Mouse (Mus musculus) stomach, embryonic 14.5 days (tissue): ENCODE measurements around the gene Mesp1. TPM values are rescaled to one million over a fixed set of nuclear protein-coding genes. Genes with fewer than 3 reads are reported as not detected.

Experiments used
- ATAC-seq: fragments of 200-750 bp; cut with Nextera tagmentation; 2 replicates; pipeline ENCODE4 v1.8.0; 2017; ENCODE audit warnings: low read depth, moderate TSS enrichment; ENCODE audit not compliant: insufficient number of reproducible peaks, insufficient read depth, low FRiP score
- H3K27ac ChIP-seq: fragments of 300-500 bp; sonication (generic); 2 replicates; pipeline ENCODE4 v1.5.1; 2014; ENCODE audit warnings: mild to moderate bottlenecking, low read length, moderate library complexity, mixed read lengths
- H3K27me3 ChIP-seq: fragments of 300-500 bp; sonication (generic); 2 replicates; pipeline ENCODE4 v1.6.1; 2014; ENCODE audit warnings: low read length, control low read depth, mixed read lengths; ENCODE audit not compliant: control insufficient read depth, insufficient read depth
- H3K36me3 ChIP-seq: fragments of 300-500 bp; sonication (generic); 2 replicates; pipeline ENCODE4 v1.6.1; 2014; ENCODE audit warnings: mild to moderate bottlenecking, control low read depth, low read length, moderate library complexity, mixed read lengths; ENCODE audit not compliant: control insufficient read depth, insufficient read depth
- H3K4me1 ChIP-seq: fragments of 300-500 bp; sonication (generic); 2 replicates; pipeline ENCODE4 v1.6.1; 2014; ENCODE audit warnings: low read length, control low read depth, mixed read lengths; ENCODE audit not compliant: control insufficient read depth, insufficient read depth
- H3K4me2 ChIP-seq: fragments of 300-500 bp; sonication (generic); replicated peaks from 2 replicates; pipeline ENCODE4 v1.6.1; 2014; ENCODE audit warnings: low read depth, low read length, control low read depth
- H3K4me3 ChIP-seq: fragments of 300-500 bp; sonication (generic); 2 replicates; pipeline ENCODE4 v1.5.1; 2014; ENCODE audit warnings: low read depth, low read length, control low read depth
- H3K9ac ChIP-seq: fragments of 300-500 bp; sonication (generic); replicated peaks from 2 replicates; pipeline ENCODE4 v1.6.1; 2014; ENCODE audit warnings: low read depth, mild to moderate bottlenecking, control low read depth, low read length, moderate library complexity, mixed read lengths
- H3K9me3 ChIP-seq: fragments of 300-500 bp; sonication (generic); 2 replicates; pipeline ENCODE4 v1.6.1; 2016; ENCODE audit warnings: low read depth, low read length, control low read depth; ENCODE audit not compliant: control insufficient read depth
- WGBS: fragments of 180-500 bp; shearing (Covaris S2); extraction: QIAGEN DNeasy Blood & Tissue Kit; methylation state at CpG from one replicate; pipeline ENCODE4 v1.1.7; 2014; 5-methylcytosine and 5-hydroxymethylcytosine counted together
- polyA plus RNA-seq: library from polyadenylated mRNA; unstranded; fragments of >200 nt; fragmentation: Nextera tagmentation; extraction: Ambion mirVana; gene quantifications from 2 replicates; pipeline ENCODE4 v1.2.1, GENCODE M21; 2014

The Mesp1 gene
- not detected in 2 replicates for polyA plus RNA-seq

DNA sequence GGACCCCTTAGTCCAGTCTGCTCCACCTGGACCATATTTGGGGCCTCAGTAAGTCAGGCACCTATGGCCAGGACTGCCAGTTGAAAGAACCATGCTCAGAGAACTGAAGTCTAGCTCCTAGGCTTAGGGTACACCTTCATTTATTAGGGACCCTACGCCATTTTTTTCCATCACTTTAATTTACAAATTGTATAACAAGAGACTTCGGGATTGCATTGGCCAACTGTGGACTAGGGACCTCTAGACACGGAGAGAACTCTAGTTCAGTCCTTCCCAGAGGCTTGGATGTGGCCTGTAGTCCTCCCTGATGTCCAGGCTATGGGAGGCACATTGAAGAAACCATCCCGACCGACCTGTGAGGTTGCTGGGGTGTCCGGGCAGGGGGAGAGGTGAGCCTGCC, at the start of gene Mesp1:
Gene Mesp1 (minus strand): TSS at position 101 of the 400 bp plus-strand sequence.
- Histone ChIP-seq H3K9ac (peak within 1 kb of the TSS; percentile 18; the same call in 1 of the 2 replicates), H3K27ac (no peak within 1 kb of the TSS), H3K36me3 (no peaks in the 10 kb centered on the region), H3K9me3 (no peaks in the 10 kb centered on the region), H3K4me2 (peak within 1 kb of the TSS; percentile 82), H3K4me3 (peak within 1 kb of the TSS; percentile 39), H3K27me3 (peaks cover 28% of the 10 kb centered on the region), H3K4me1 (peaks cover 6% of the 10 kb centered on the region; the same call in 1 of the 2 replicates)
- ATAC-seq: no peak
- WGBS: 66% methylated on average over 6 of the region's 6 CpGs

DNA sequence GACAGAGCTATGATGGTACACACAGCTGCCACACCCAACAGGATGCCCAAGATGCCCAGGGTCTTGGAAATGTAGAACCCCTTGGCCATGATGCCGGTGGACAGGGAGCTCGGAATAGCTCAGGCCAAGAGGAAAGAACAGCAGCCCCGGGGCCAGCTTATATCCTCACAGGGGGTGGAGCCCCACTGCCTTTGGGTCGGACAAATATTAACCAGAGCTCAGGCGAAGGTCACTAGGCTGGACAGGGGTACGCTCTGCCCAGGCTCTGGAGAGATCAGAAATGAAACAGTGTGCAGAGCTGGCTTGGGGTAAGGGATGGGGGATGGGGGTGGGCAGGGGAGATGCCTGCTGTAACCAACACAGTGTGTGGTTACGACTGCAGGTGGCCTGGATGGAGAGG, 48.6 kb upstream of the Mesp1 start:
- Histone ChIP-seq H3K4me2 (no peak overlapping the region), H3K9me3 (no peaks in the 10 kb centered on the region), H3K4me3 (no peak overlapping the region), H3K27me3 (no peaks in the 10 kb centered on the region), H3K36me3 (no peaks in the 10 kb centered on the region), H3K4me1 (0 out of 2 replicates have a peak, but pooled peaks cover 10% of the 10 kb centered on the region), H3K27ac (no peak overlapping the region), H3K9ac (no peak overlapping the region)
- peak; percentile 53 for ATAC-seq
- WGBS: 53% methylated on average over 7 of the region's 7 CpGs

- Histone ChIP-seq H3K27me3 (no peaks in the 10 kb centered on the region), H3K9me3 (no peaks in the 10 kb centered on the region), H3K4me1 (no peaks in the 10 kb centered on the region), H3K4me3 (no peak overlapping the region), H3K27ac (no peak overlapping the region), H3K36me3 (no peaks in the 10 kb centered on the region; the same call in 1 of the 2 replicates), H3K9ac (no peak overlapping the region), H3K4me2 (no peak overlapping the region)
- ATAC-seq: no peak
- 56% methylated on average over 2 of the region's 2 CpGs for WGBS
These were observed 43.7 kb upstream of the Mesp1 start for GRCm38 (mm10) chr7:79837247-79837646.

- H3K4me3 ChIP-seq: no peak overlapping the region
- no peak overlapping the region for H3K9ac ChIP-seq
- no peaks in the 10 kb centered on the region; the same call in 1 of the 2 replicates for H3K36me3 ChIP-seq
- no peaks in the 10 kb centered on the region for H3K9me3 ChIP-seq
- H3K27me3 ChIP-seq: no peaks in the 10 kb centered on the region
- no peak overlapping the region for H3K27ac ChIP-seq
- H3K4me2 ChIP-seq: no peak overlapping the region
- no peak for ATAC-seq
- WGBS: 94% methylated on average over 6 of the region's 6 CpGs
- H3K4me1 ChIP-seq: no peaks in the 10 kb centered on the region
These were observed 41.6 kb upstream of the Mesp1 start for GRCm38 (mm10) chr7:79835196-79835595.

DNA sequence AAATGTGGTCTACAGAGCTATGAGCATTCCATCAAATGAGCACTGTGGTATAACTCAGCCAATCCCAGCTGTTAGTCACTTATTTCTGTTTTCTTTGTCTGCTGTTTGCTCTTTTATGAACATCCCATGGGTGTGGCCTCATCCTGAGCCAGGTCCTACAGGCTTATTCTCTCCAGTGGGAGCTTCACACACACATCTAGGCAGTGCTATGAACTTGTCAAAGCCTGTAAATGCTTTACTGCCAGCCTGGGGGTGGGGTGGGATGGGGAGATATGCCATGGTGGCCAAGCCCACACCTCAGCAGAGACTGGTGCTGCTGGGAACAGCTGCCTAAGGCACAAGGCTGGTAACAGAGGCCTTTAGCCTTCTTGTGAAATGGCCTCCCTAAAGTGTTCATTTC, 39.4 kb upstream of the Mesp1 start:
- Histone ChIP-seq H3K9ac (no peak overlapping the region), H3K4me2 (no peak overlapping the region), H3K27ac (no peak overlapping the region), H3K36me3 (no peaks in the 10 kb centered on the region; the same call in 1 of the 2 replicates), H3K27me3 (no peaks in the 10 kb centered on the region), H3K4me1 (no peaks in the 10 kb centered on the region), H3K9me3 (no peaks in the 10 kb centered on the region), H3K4me3 (no peak overlapping the region)
- peak; percentile 56; the same call in 1 of the 2 replicates for ATAC-seq

- no peak overlapping the region for H3K9ac ChIP-seq
- no peak for ATAC-seq
- no peaks in the 10 kb centered on the region for H3K4me1 ChIP-seq
- H3K4me3 ChIP-seq: no peak overlapping the region
- no peak overlapping the region for H3K4me2 ChIP-seq
- H3K9me3 ChIP-seq: no peaks in the 10 kb centered on the region
- H3K36me3 ChIP-seq: no peaks in the 10 kb centered on the region; the same call in 1 of the 2 replicates
- WGBS: 64% methylated on average over 6 of the region's 6 CpGs
- H3K27me3 ChIP-seq: no peaks in the 10 kb centered on the region
- no peak overlapping the region for H3K27ac ChIP-seq
These were observed 38.0 kb upstream of the Mesp1 start for GRCm38 (mm10) chr7:79831585-79831984.

- H3K27ac ChIP-seq: no peak overlapping the region
- H3K4me3 ChIP-seq: no peak overlapping the region
- no peaks in the 10 kb centered on the region for H3K27me3 ChIP-seq
- H3K9me3 ChIP-seq: no peaks in the 10 kb centered on the region
- no peak overlapping the region for H3K9ac ChIP-seq
- 54% methylated on average over 6 of the region's 6 CpGs for WGBS
- no peaks in the 10 kb centered on the region; the same call in 1 of the 2 replicates for H3K36me3 ChIP-seq
- no peak overlapping the region for H3K4me2 ChIP-seq
- no peaks in the 10 kb centered on the region for H3K4me1 ChIP-seq
- ATAC-seq: no peak
These were observed 37.6 kb upstream of the Mesp1 start for GRCm38 (mm10) chr7:79831145-79831544.

DNA sequence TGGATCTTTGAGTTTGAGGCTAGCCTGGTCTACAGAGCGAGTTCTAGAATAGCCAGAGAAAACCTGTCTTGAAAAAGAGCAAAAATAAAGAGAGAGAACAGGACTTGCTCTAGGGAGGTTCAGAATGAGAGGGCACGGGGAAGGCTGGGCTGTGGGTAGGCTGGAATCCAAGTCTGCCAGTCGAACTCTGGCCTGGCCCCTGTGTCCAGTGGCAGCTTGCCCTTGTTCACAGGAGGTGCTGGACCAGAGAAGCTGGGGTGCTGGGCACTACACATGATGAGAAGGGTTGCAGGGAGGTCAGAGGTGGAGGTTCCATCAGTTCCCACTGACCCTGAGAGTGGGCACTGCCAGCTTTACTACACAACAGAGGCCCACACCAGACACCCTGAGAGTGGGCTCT, 34.8 kb upstream of the Mesp1 start:
- no peak for ATAC-seq
- Histone ChIP-seq H3K9ac (no peak overlapping the region), H3K9me3 (no peaks in the 10 kb centered on the region)

DNA sequence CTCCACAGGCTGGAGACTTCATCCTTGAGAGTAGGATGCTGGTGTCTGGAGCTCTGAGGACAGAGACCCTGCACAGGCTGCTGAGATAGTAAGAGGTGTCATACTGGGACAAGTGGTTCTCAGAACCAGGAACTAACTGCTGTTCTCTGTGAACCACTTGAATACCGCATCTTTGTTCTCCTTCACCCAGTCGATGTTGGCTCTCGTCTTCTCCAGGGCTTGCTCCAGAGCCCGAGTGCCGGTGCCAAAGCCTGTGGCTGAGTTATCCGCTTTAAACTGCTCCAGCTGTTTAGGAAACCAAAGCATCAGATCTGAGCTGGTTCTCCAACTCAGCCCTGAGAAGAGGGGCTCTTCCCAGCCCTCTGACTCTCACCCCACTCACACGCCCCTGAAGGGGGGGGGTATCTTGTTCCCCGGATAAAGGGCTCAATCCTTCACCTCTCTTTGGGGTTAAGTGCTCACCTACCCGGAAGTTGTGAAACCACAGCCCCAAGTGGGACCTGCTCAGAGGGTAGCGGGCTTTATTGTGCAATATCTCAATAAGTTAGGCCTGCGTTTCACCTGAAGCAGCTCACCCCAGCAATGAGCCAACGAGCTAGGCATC, 28.6 kb upstream of the Mesp1 start:
- H3K27ac ChIP-seq: no peak overlapping the region
- H3K4me3 ChIP-seq: no peak overlapping the region
- no peaks in the 10 kb centered on the region for H3K9me3 ChIP-seq
- H3K36me3 ChIP-seq: no peaks in the 10 kb centered on the region; the same call in 1 of the 2 replicates
- H3K4me2 ChIP-seq: no peak overlapping the region
- no peaks in the 10 kb centered on the region for H3K27me3 ChIP-seq
- ATAC-seq: no peak
- 81% methylated on average over 12 of the region's 12 CpGs for WGBS
- H3K9ac ChIP-seq: no peak overlapping the region
- no peaks in the 10 kb centered on the region for H3K4me1 ChIP-seq

More for the DNA sequence above, 34.8 kb upstream of the Mesp1 start:
- no peaks in the 10 kb centered on the region for H3K27me3 ChIP-seq
- no peaks in the 10 kb centered on the region; the same call in 1 of the 2 replicates for H3K36me3 ChIP-seq
- no peak overlapping the region for H3K27ac ChIP-seq
- WGBS: 78% methylated on average over 3 of the region's 3 CpGs
- H3K4me1 ChIP-seq: no peaks in the 10 kb centered on the region
- H3K4me2 ChIP-seq: no peak overlapping the region
- no peak overlapping the region for H3K4me3 ChIP-seq
